Mouse (Mus musculus) heart, embryonic 11.5 days (tissue): Measurements from ENCODE around the gene Srp68. TPM values are rescaled to one million over a fixed set of nuclear protein-coding genes. Genes with fewer than 3 reads are reported as not detected.

Experiments used
- polyA plus RNA-seq: library from polyadenylated mRNA; unstranded; fragments of >200 nt; fragmentation: Nextera tagmentation; extraction: Ambion mirVana; gene quantifications from 2 replicates; pipeline ENCODE4 v1.2.1, GENCODE M21; 2014

Gene Srp68
- polyA plus RNA-seq, 1 experiment from 2014 or later: 61.9 TPM

Other genes with a start within 250 kb of the Srp68 start
- 734 and 757 TPM in 2 replicates for gene H3f3b, start 246.3 kb downstream of the Srp68 start, polyA plus RNA-seq
- 18.7 and 20.0 TPM in 2 replicates for gene Unk, start 243.9 kb downstream of the Srp68 start, polyA plus RNA-seq
- 2.3 and 2.6 TPM in 2 replicates for gene Unc13d, start 196.3 kb downstream of the Srp68 start, polyA plus RNA-seq
- gene Wbp2, start 187.2 kb downstream of the Srp68 start, polyA plus RNA-seq: 129 and 144 TPM in 2 replicates
- gene Trim47, start 147.0 kb downstream of the Srp68 start, polyA plus RNA-seq: 38.3 and 40.2 TPM in 2 replicates
- 3.9 and 4.5 TPM in 2 replicates for gene Trim65, start 143.1 kb downstream of the Srp68 start, polyA plus RNA-seq
- 109 and 116 TPM in 2 replicates for gene Mrpl38, start 135.3 kb downstream of the Srp68 start, polyA plus RNA-seq
- 20.3 and 20.6 TPM in 2 replicates for gene Fbf1, start 106.1 kb downstream of the Srp68 start, polyA plus RNA-seq
- 74.0 and 76.4 TPM in 2 replicates for gene Ten1, start 75.4 kb downstream of the Srp68 start, polyA plus RNA-seq
- gene Acox1, start 75.2 kb downstream of the Srp68 start, polyA plus RNA-seq: 29.3 and 32.3 TPM in 2 replicates
- gene Evpl, start 36.1 kb downstream of the Srp68 start, polyA plus RNA-seq: 0.26 and 0.31 TPM in 2 replicates
- gene Galr2, start 6.7 kb upstream of the Srp68 start, polyA plus RNA-seq: 0.16 TPM in 1 of 2 replicates, not detected in the other
- 42.5 and 46.6 TPM in 2 replicates for gene Exoc7, start 33.0 kb upstream of the Srp68 start, polyA plus RNA-seq
- 0.07 TPM in 1 of 2 replicates, not detected in the other for gene Foxj1, start 61.2 kb upstream of the Srp68 start, polyA plus RNA-seq
- gene Rnf157, start 138.8 kb upstream of the Srp68 start, polyA plus RNA-seq: 8.6 and 9.2 TPM in 2 replicates
- 60.6 and 68.3 TPM in 2 replicates for gene Ubald2, start 159.9 kb upstream of the Srp68 start, polyA plus RNA-seq
- gene Qrich2, start 192.0 kb upstream of the Srp68 start, polyA plus RNA-seq: 0.31 TPM in 1 of 2 replicates, not detected in the other
- 96.5 and 101 TPM in 2 replicates for gene Prpsap1, start 220.0 kb upstream of the Srp68 start, polyA plus RNA-seq